Mouse (Mus musculus): ENCODE measurements around the gene Fam174b. TPM values are rescaled to one million over a fixed set of nuclear protein-coding genes. Genes with fewer than 3 reads are reported as not detected.

Gene Fam174b
- polyA plus RNA-seq, 1 experiment from 2014 or later: 29.2 TPM

DNA sequence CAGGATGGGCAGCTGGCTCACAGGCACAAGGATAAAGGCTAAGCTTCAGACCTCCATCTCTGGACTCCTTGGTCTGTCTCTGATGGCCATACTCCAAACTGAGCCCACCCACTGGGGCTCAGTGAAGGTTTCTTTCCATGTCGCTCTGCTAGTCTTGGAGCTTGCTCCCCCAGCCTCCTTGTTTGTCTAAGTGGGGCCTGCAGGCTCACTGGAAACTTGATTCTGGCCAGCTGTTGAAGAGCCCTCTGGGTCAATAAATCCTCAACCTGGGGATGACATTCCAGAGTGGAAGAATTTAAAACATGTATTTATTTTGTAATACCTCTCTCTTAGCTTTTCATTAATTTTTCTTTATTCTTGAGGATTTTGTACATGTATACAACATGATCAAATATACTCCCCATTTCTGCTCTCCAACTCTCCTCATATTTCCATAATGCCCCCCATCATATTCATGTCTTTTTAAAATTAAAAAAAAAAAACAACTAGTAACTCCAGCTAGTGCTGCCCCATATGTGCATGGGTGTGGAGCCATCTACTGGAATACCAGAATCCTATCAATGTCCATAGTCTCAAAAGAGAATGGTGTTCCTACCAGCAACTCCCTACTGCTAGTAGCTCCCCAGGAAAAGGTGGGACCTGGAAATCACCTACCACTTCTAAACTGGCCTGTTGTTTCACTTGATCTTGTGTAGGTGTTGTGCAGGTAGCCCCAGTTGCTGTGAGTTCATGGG, 15.4 kb downstream of the Fam174b start:
- H3K4me2 ChIP-seq (ENCODE audit: low read depth, low read length): no peak overlapping the region
- H3K27ac ChIP-seq (replicated peaks; ENCODE audit: low read depth, low read length): no peak overlapping the region
- peak; percentile 46 for DNase-seq (ENCODE audit: low spot score)
- peaks cover 5% of the 10 kb centered on the region; the same call in 1 of the 2 replicates for H3K4me1 ChIP-seq (ENCODE audit: control insufficient read depth, insufficient read depth, low read length)
- H3K9me3 ChIP-seq (ENCODE audit: control insufficient read depth, low read length): no peaks in the 10 kb centered on the region
- H3K9ac ChIP-seq (ENCODE audit: low read depth, low read length): no peak overlapping the region
- H3K4me3 ChIP-seq (ENCODE audit: low read depth, low read length): no peak overlapping the region
- no peaks in the 10 kb centered on the region for H3K27me3 ChIP-seq (replicated peaks; ENCODE audit: control insufficient read depth, insufficient read depth, low read length)
- H3K36me3 ChIP-seq (ENCODE audit: control insufficient read depth, insufficient read depth, low read length): no peaks in the 10 kb centered on the region
- no peak for ATAC-seq (ENCODE audit: low read depth)
- 44% methylated on average over 1 of the region's 1 CpGs for WGBS

DNA sequence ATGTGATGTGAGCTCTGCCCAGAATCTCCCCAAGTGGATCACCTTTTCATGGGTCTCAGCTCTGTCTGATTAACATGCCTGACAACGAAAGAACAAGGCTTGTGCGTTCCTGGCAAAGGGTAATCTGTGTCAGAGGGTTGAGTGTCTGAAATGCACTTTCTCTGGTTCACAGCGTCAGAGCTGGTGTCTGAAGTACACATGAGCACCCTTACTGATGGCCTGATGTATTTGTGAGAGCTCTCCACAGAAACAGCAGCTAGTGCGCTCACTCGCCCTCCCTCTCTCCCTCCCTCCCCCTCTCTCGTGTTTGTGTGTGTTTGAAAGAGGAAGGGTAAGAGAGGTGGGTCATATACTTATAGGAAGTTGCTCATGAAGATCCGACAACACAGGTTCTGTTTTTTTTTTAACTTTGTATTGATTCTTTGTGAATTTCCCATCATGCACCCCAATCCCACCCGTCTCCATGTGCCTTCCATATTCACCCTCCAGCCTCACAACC, 21.6 kb downstream of the Fam174b start:
- Histone ChIP-seq H3K36me3 (ENCODE audit: control insufficient read depth, insufficient read depth, low read length) (no peaks in the 10 kb centered on the region), H3K9ac (ENCODE audit: low read depth, low read length) (no peak overlapping the region), H3K4me1 (ENCODE audit: control insufficient read depth, insufficient read depth, low read length) (no peaks in the 10 kb centered on the region), H3K4me2 (ENCODE audit: low read depth, low read length) (no peak overlapping the region), H3K27ac (replicated peaks; ENCODE audit: low read depth, low read length) (no peak overlapping the region), H3K27me3 (replicated peaks; ENCODE audit: control insufficient read depth, insufficient read depth, low read length) (no peaks in the 10 kb centered on the region), H3K4me3 (ENCODE audit: low read depth, low read length) (no peak overlapping the region), H3K9me3 (ENCODE audit: control insufficient read depth, low read length) (no peaks in the 10 kb centered on the region)
- ATAC-seq (ENCODE audit: low read depth) (no peak), DNase-seq (ENCODE audit: low spot score) (no peak)
- WGBS: 77% methylated on average over 8 of the region's 8 CpGs

DNA sequence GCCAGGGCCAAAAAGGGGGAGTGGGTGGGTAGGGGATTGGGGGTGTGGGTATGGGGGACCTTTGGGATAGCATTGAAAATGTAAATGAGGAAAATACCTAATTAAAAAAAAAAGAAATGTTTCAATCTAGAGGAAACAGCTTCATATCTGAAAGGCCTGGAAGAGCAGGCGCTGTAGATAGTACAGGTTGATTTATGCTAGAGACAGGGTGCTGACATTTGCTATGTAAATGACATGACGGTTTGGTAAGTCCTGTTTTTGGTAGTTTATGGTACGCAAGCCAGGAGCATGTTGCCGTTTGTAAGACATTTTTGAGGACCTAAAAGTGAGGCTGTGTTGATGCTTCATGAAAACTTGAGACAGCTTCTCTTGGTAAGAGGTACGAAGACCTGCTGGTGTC, 24.6 kb downstream of the Fam174b start:
- 88% methylated on average over 5 of the region's 5 CpGs for WGBS
- Histone ChIP-seq H3K27ac (replicated peaks; ENCODE audit: low read depth, low read length) (no peak overlapping the region), H3K27me3 (replicated peaks; ENCODE audit: control insufficient read depth, insufficient read depth, low read length) (no peaks in the 10 kb centered on the region), H3K4me2 (ENCODE audit: low read depth, low read length) (no peak overlapping the region), H3K36me3 (ENCODE audit: control insufficient read depth, insufficient read depth, low read length) (peaks cover 5% of the 10 kb centered on the region; the same call in 1 of the 2 replicates), H3K9me3 (ENCODE audit: control insufficient read depth, low read length) (no peaks in the 10 kb centered on the region), H3K4me3 (ENCODE audit: low read depth, low read length) (no peak overlapping the region), H3K9ac (ENCODE audit: low read depth, low read length) (no peak overlapping the region), H3K4me1 (ENCODE audit: control insufficient read depth, insufficient read depth, low read length) (no peaks in the 10 kb centered on the region)
- ATAC-seq (ENCODE audit: low read depth): no peak
- no peak for DNase-seq (ENCODE audit: low spot score)

DNA sequence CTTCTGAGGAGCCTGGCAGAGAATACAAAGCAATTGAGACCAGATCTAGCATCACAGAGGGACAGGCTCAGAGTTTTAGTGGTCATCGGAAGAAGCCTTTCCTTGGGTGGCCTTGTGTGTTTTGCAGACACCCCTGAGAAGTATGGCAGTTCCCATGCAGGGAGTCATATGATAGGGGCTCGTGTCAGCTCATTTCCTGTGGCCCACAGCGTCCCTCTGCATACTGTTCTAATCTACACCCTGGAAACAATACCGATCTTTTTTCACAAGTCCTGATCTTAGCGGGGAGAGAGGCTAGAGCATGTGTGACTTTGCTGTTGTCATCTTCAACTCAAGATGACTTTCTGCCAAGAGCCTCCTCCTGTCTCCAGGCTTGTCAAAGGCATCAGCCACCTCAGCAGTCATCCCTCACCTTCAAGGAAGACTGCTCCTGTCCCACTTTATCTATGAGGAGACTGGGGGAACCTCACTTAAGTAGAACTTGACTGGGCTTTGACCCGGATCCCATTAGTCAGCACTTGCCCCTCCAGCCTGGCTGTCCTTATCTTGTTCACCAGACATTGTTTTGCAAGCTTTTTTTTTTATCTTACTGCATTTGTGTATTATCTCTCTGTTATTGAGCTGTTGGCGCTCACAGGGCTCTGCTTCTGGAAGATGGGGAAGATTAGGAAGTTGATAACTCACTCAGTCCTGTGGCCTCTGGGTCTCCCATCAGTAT, 25.2 kb downstream of the Fam174b start:
- H3K9ac ChIP-seq (ENCODE audit: low read depth, low read length): no peak overlapping the region
- no peak overlapping the region for H3K27ac ChIP-seq (replicated peaks; ENCODE audit: low read depth, low read length)
- no peak overlapping the region for H3K4me3 ChIP-seq (ENCODE audit: low read depth, low read length)
- H3K4me1 ChIP-seq (ENCODE audit: control insufficient read depth, insufficient read depth, low read length): no peaks in the 10 kb centered on the region
- DNase-seq (ENCODE audit: low spot score) (no peak), ATAC-seq (ENCODE audit: low read depth) (no peak)
- no peaks in the 10 kb centered on the region for H3K27me3 ChIP-seq (replicated peaks; ENCODE audit: control insufficient read depth, insufficient read depth, low read length)
- H3K9me3 ChIP-seq (ENCODE audit: control insufficient read depth, low read length): no peaks in the 10 kb centered on the region
- H3K36me3 ChIP-seq (ENCODE audit: control insufficient read depth, insufficient read depth, low read length): peaks cover 5% of the 10 kb centered on the region; the same call in 1 of the 2 replicates
- WGBS: 64% methylated on average over 7 of the region's 7 CpGs
- H3K4me2 ChIP-seq (ENCODE audit: low read depth, low read length): no peak overlapping the region

DNA sequence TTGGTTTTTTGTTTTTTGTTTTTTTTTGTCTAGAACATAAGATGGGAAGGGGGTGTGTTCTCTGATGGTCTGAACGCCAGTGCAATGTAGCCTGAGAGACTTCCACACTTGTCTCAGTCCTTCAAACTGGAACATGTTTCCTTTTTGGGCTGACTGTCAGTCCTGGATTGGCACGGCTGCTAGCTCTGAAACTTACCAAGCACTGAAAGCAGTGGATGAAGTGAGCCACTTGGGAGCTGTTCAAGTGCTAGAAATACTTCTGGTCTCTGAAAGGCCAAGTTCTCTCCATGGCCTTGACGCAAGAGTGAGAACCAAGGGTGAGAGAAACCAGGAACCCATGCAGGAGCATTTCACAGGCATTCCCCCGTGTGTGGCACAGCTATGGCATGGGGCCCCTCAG, 29.1 kb downstream of the Fam174b start:
- WGBS: 88% methylated on average over 4 of the region's 4 CpGs
- no peak overlapping the region for H3K4me2 ChIP-seq (ENCODE audit: low read depth, low read length)
- H3K9me3 ChIP-seq (ENCODE audit: control insufficient read depth, low read length): no peaks in the 10 kb centered on the region
- H3K36me3 ChIP-seq (ENCODE audit: control insufficient read depth, insufficient read depth, low read length): peaks cover 5% of the 10 kb centered on the region; the same call in 1 of the 2 replicates
- peaks cover 4% of the 10 kb centered on the region; the same call in 1 of the 2 replicates for H3K4me1 ChIP-seq (ENCODE audit: control insufficient read depth, insufficient read depth, low read length)
- H3K4me3 ChIP-seq (ENCODE audit: low read depth, low read length): no peak overlapping the region
- no peak for ATAC-seq (ENCODE audit: low read depth)
- H3K27me3 ChIP-seq (replicated peaks; ENCODE audit: control insufficient read depth, insufficient read depth, low read length): no peaks in the 10 kb centered on the region
- H3K27ac ChIP-seq (replicated peaks; ENCODE audit: low read depth, low read length): no peak overlapping the region
- no peak overlapping the region for H3K9ac ChIP-seq (ENCODE audit: low read depth, low read length)
- no peak for DNase-seq (ENCODE audit: low spot score)

GRCm38 (mm10) chr7:73771384-73772274, 31.5 kb downstream of the Fam174b start:
- peaks cover 4% of the 10 kb centered on the region; the same call in 1 of the 2 replicates for H3K4me1 ChIP-seq (ENCODE audit: control insufficient read depth, insufficient read depth, low read length)
- peak overlapping the region; percentile 31 for H3K4me2 ChIP-seq (ENCODE audit: low read depth, low read length)
- no peaks in the 10 kb centered on the region for H3K9me3 ChIP-seq (ENCODE audit: control insufficient read depth, low read length)
- peak; percentile 53; the same call in 1 of the 2 replicates for ATAC-seq (ENCODE audit: low read depth)
- H3K27me3 ChIP-seq (replicated peaks; ENCODE audit: control insufficient read depth, insufficient read depth, low read length): no peaks in the 10 kb centered on the region
- H3K36me3 ChIP-seq (ENCODE audit: control insufficient read depth, insufficient read depth, low read length): peaks cover 9% of the 10 kb centered on the region; the same call in 1 of the 2 replicates
- 0 out of 2 replicates have a peak overlapping the region, but pooled peaks have one; percentile 28 for H3K27ac ChIP-seq (replicated peaks; ENCODE audit: low read depth, low read length)
- no peak overlapping the region for H3K9ac ChIP-seq (ENCODE audit: low read depth, low read length)
- no peak overlapping the region for H3K4me3 ChIP-seq (ENCODE audit: low read depth, low read length)
- peak; percentile 60 for DNase-seq (ENCODE audit: low spot score)
- 37% methylated on average over 19 of the region's 19 CpGs for WGBS

- H3K9me3 ChIP-seq (ENCODE audit: control insufficient read depth, low read length): no peaks in the 10 kb centered on the region
- peak; percentile 13; the same call in 1 of the 2 replicates for ATAC-seq (ENCODE audit: low read depth)
- no peak overlapping the region for H3K27ac ChIP-seq (replicated peaks; ENCODE audit: low read depth, low read length)
- peak; percentile 75 for DNase-seq (ENCODE audit: low spot score)
- peaks cover 12% of the 10 kb centered on the region; the same call in 1 of the 2 replicates for H3K36me3 ChIP-seq (ENCODE audit: control insufficient read depth, insufficient read depth, low read length)
- no peak overlapping the region for H3K9ac ChIP-seq (ENCODE audit: low read depth, low read length)
- H3K4me3 ChIP-seq (ENCODE audit: low read depth, low read length): no peak overlapping the region
- H3K4me2 ChIP-seq (ENCODE audit: low read depth, low read length): no peak overlapping the region
- H3K27me3 ChIP-seq (replicated peaks; ENCODE audit: control insufficient read depth, insufficient read depth, low read length): no peaks in the 10 kb centered on the region
- peaks cover 4% of the 10 kb centered on the region; the same call in 1 of the 2 replicates for H3K4me1 ChIP-seq (ENCODE audit: control insufficient read depth, insufficient read depth, low read length)
- WGBS: 51% methylated on average over 14 of the region's 14 CpGs
Measured at GRCm38 (mm10) chr7:73772275-73772765, 32.2 kb downstream of the Fam174b start.

- Histone ChIP-seq H3K4me1 (ENCODE audit: control insufficient read depth, insufficient read depth, low read length) (peaks cover 4% of the 10 kb centered on the region; the same call in 1 of the 2 replicates), H3K4me2 (ENCODE audit: low read depth, low read length) (no peak overlapping the region), H3K27me3 (replicated peaks; ENCODE audit: control insufficient read depth, insufficient read depth, low read length) (no peaks in the 10 kb centered on the region), H3K9me3 (ENCODE audit: control insufficient read depth, low read length) (no peaks in the 10 kb centered on the region), H3K36me3 (ENCODE audit: control insufficient read depth, insufficient read depth, low read length) (0 out of 2 replicates have a peak, but pooled peaks cover 6% of the 10 kb centered on the region), H3K27ac (replicated peaks; ENCODE audit: low read depth, low read length) (no peak overlapping the region), H3K4me3 (ENCODE audit: low read depth, low read length) (no peak overlapping the region), H3K9ac (ENCODE audit: low read depth, low read length) (no peak overlapping the region)
- 80% methylated on average over 8 of the region's 9 CpGs for WGBS
- DNase-seq (ENCODE audit: low spot score) (no peak), ATAC-seq (ENCODE audit: low read depth) (no peak)
Measured at GRCm38 (mm10) chr7:73774781-73775180, 34.7 kb downstream of the Fam174b start.
